Mouse (Mus musculus) embryonic facial prominence, embryonic 11.5 days (tissue): ENCODE results near the gene Macf1. TPM values are rescaled to one million over a fixed set of nuclear protein-coding genes. Genes with fewer than 3 reads are reported as not detected.
A peak's percentile ranks its signal among the peaks of the same experiment; 100 is the strongest.

Source experiments
- ATAC-seq: fragments of 200-750 bp; cut with Nextera tagmentation; replicated peaks from 2 replicates; pipeline ENCODE4 v1.8.0; 2017; ENCODE audit warnings: low read depth; ENCODE audit not compliant: insufficient number of reproducible peaks, low FRiP score, low TSS enrichment
- DNase-seq: peaks from one replicate; pipeline ENCODE4 v3.0.0-alpha.2; 2015; ENCODE audit warnings: low spot score
- H3K27ac ChIP-seq: fragments of 300-500 bp; sonication (generic); replicated peaks from 2 replicates; pipeline ENCODE4 v1.5.1; 2014; ENCODE audit warnings: mild to moderate bottlenecking, low read depth, low read length, control low read depth
- H3K27me3 ChIP-seq: fragments of 300-500 bp; sonication (generic); 2 replicates; pipeline ENCODE4 v1.6.1; 2014; ENCODE audit warnings: mild to moderate bottlenecking, low read length, moderate library complexity, mixed read lengths; ENCODE audit not compliant: control insufficient read depth, insufficient read depth
- H3K36me3 ChIP-seq: fragments of 300-500 bp; sonication (generic); replicated peaks from 2 replicates; pipeline ENCODE4 v1.6.1; 2014; ENCODE audit warnings: low read depth, mild to moderate bottlenecking, low read length, moderate library complexity, mixed read lengths; ENCODE audit not compliant: control insufficient read depth, insufficient read depth
- H3K4me1 ChIP-seq: fragments of 300-500 bp; sonication (generic); 2 replicates; pipeline ENCODE4 v1.6.1; 2014; ENCODE audit warnings: low read length, mixed read lengths; ENCODE audit not compliant: control insufficient read depth, insufficient read depth
- H3K4me2 ChIP-seq: fragments of 300-500 bp; sonication (generic); 2 replicates; pipeline ENCODE4 v1.6.1; 2014; ENCODE audit warnings: low read depth, mild to moderate bottlenecking, control low read depth, low read length, moderate library complexity
- H3K4me3 ChIP-seq: fragments of 300-500 bp; sonication (generic); 2 replicates; pipeline ENCODE4 v1.5.1; 2014; ENCODE audit warnings: low read depth, low read length, control low read depth
- H3K9ac ChIP-seq: fragments of 300-500 bp; sonication (generic); replicated peaks from 2 replicates; pipeline ENCODE4 v1.6.1; 2014; ENCODE audit warnings: mild to moderate bottlenecking, control low read depth, low read length
- H3K9me3 ChIP-seq: fragments of 300-500 bp; sonication (generic); replicated peaks from 2 replicates; pipeline ENCODE4 v1.6.1; 2016; ENCODE audit warnings: mild to moderate bottlenecking, low read length, inconsistent platforms, mixed read lengths; ENCODE audit not compliant: control insufficient read depth
- WGBS: fragments of 180-500 bp; shearing (Covaris S2); extraction: QIAGEN DNeasy Blood & Tissue Kit; methylation state at CpG from one replicate; pipeline ENCODE4 v1.1.7; 2014; 5-methylcytosine and 5-hydroxymethylcytosine counted together
- polyA plus RNA-seq: library from polyadenylated mRNA; unstranded; fragments of >200 nt; fragmentation: Nextera tagmentation; extraction: Ambion mirVana; gene quantifications from 2 replicates; pipeline ENCODE4 v1.2.1, GENCODE M21; 2014

Macf1 gene
- polyA plus RNA-seq, 1 experiment from 2014 or later: 70.2 TPM

DNA sequence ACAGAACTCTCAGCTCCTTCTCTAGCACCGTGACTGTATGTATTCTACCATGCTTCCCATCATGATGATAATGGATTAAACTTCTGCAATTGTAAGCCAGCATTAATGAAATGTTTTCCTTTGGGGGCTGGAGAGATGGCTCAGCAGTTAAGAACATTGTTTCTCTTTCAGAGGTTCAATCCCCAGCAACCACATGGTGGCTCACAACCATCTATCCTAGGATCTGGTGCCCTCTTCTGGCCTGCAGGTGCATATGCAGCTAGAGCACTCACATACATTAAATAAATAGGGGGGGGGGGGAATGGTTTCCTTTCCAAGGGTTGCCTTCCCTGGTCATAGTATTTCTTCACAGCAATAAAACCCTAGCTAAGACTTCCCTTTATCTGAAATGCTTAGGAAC, 292.0 kb downstream of the Macf1 start:
- no peak for ATAC-seq
- no peak overlapping the region for H3K9ac ChIP-seq
- H3K9me3 ChIP-seq: no peaks in the 10 kb centered on the region
- H3K27ac ChIP-seq: no peak overlapping the region
- H3K4me2 ChIP-seq: no peak overlapping the region
- DNase-seq: peak; percentile 49
- H3K27me3 ChIP-seq: no peaks in the 10 kb centered on the region
- no peak overlapping the region for H3K4me3 ChIP-seq
- WGBS: 100% methylated on average over 1 of the region's 1 CpGs
- peaks cover 15% of the 10 kb centered on the region for H3K36me3 ChIP-seq
- H3K4me1 ChIP-seq: no peaks in the 10 kb centered on the region

DNA sequence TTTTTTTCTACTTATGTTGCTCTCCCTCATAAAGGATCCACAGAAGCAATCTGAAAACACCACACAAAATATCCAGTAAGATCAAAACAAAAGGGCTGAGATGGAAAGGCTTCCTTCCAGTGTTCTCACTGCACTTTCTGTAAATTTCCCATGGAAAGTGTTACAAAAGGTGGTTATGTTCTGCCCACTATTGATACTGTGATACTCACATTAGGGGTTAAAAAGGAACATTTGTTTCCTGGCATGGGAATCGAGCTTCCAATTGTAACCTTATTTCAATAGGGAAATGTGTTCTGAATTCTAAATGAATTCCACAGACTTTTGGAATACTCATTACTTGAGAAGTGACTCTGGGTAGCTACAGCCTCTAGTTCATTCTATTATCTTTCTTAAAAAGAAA, 299.1 kb downstream of the Macf1 start:
- H3K27ac ChIP-seq: no peak overlapping the region
- no peak for DNase-seq
- peaks cover 26% of the 10 kb centered on the region for H3K36me3 ChIP-seq

DNA sequence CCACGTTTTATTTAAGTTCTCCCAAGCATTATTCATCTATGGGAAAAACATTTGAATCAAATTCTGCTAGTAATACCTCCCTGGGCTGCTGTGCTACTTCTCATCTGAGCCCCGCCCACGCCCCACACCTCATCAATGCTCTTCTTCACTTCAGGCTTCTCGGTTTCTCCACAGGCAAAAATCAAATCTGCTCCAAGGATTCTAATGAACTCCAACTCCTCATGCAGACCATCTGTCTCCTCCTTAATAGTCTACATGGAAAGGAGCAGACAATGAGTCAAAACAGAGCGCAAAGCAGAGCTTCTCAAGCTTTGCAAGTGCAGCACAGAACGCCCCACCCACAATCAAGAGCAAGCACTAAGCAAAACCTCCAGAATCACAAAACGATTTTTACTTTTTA, 301.0 kb downstream of the Macf1 start:
- Histone ChIP-seq H3K27me3 (no peaks in the 10 kb centered on the region), H3K9ac (no peak overlapping the region), H3K27ac (no peak overlapping the region), H3K9me3 (no peaks in the 10 kb centered on the region), H3K4me3 (no peak overlapping the region), H3K36me3 (peaks cover 23% of the 10 kb centered on the region), H3K4me1 (no peaks in the 10 kb centered on the region), H3K4me2 (no peak overlapping the region)
- ATAC-seq (no peak), DNase-seq (no peak)
- WGBS: 95% methylated on average over 7 of the region's 7 CpGs

More for the DNA sequence above, 299.1 kb downstream of the Macf1 start:
- Histone ChIP-seq H3K9me3 (no peaks in the 10 kb centered on the region), H3K4me2 (no peak overlapping the region), H3K4me3 (no peak overlapping the region), H3K9ac (no peak overlapping the region), H3K27me3 (no peaks in the 10 kb centered on the region), H3K4me1 (no peaks in the 10 kb centered on the region)
- 70% methylated on average over 1 of the region's 1 CpGs for WGBS
- no peak for ATAC-seq

DNA sequence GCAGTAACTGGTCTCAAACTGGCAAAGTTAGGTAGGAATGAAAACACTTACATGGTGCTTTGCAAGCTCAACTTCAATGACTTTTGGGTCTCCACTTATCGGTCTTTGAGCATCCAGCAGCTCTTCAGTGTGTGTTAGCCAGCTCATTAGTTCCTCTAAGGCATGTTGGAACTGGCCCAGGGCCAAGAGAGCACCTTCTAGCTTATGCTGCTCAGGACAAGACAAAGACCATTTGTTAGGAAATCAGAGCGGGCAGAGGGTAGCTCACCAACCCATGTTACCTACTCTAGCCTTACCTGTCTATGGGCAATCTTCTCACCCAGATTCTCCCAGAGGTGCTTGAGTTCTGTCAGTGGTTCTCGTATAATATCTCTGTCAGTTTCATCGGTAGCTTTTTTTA, 302.1 kb downstream of the Macf1 start:
- Histone ChIP-seq H3K4me3 (no peak overlapping the region), H3K27me3 (no peaks in the 10 kb centered on the region), H3K9me3 (no peaks in the 10 kb centered on the region), H3K9ac (no peak overlapping the region), H3K4me2 (no peak overlapping the region), H3K4me1 (no peaks in the 10 kb centered on the region), H3K36me3 (peaks cover 23% of the 10 kb centered on the region), H3K27ac (no peak overlapping the region)
- ATAC-seq: no peak
- 94% methylated on average over 4 of the region's 4 CpGs for WGBS
- DNase-seq: no peak

DNA sequence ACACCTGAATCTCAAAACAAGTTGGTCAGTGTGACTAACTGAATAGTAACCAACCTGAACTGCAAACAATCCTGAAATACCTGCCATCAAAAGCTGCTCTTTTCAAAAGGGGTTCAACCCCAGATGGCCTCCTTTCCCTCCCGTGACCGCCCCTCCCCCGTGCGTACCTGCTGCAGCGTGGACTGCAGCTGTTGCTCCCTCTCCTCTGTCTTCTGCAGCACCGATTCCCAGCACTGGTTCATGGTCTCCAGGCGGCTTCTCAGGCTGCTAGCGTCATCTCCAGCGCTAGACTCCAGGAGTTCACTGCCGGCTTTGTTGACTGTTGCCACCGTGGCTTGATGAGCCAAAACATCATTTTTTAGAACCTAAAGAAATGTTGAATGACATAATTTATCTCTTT, 302.6 kb downstream of the Macf1 start:
- no peak for ATAC-seq
- no peaks in the 10 kb centered on the region for H3K4me1 ChIP-seq
- no peak overlapping the region for H3K9ac ChIP-seq
- no peak for DNase-seq
- 93% methylated on average over 11 of the region's 11 CpGs for WGBS
- H3K27ac ChIP-seq: no peak overlapping the region
- H3K4me3 ChIP-seq: no peak overlapping the region
- H3K27me3 ChIP-seq: no peaks in the 10 kb centered on the region
- H3K36me3 ChIP-seq: peaks cover 23% of the 10 kb centered on the region
- H3K4me2 ChIP-seq: no peak overlapping the region
- H3K9me3 ChIP-seq: no peaks in the 10 kb centered on the region

DNA sequence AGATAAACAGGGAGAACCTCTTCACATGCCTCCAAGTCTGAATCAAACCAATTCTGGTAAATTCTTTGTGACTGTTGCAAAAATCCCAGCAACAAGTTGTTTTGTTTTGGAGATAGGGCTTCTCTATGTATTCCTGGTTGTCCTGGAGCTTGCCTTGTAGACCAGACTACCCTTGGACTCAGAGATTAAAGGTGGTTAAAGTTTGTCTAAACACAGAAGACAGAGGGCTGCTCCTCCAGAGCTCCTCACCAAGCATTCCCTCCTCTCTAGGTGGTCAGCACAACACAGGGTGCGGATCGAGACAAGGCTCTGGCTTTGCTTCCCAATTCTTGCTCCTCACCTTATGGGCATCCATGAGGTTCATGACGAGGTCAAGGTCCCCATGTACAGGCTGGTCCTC, 308.1 kb downstream of the Macf1 start:
- no peak overlapping the region for H3K4me3 ChIP-seq
- no peaks in the 10 kb centered on the region for H3K27me3 ChIP-seq
- H3K4me1 ChIP-seq: no peaks in the 10 kb centered on the region
- 90% methylated on average over 3 of the region's 3 CpGs for WGBS
- H3K9ac ChIP-seq: no peak overlapping the region
- H3K9me3 ChIP-seq: no peaks in the 10 kb centered on the region
- H3K27ac ChIP-seq: no peak overlapping the region
- H3K4me2 ChIP-seq: no peak overlapping the region
- DNase-seq (no peak), ATAC-seq (no peak)
- peaks cover 28% of the 10 kb centered on the region for H3K36me3 ChIP-seq

DNA sequence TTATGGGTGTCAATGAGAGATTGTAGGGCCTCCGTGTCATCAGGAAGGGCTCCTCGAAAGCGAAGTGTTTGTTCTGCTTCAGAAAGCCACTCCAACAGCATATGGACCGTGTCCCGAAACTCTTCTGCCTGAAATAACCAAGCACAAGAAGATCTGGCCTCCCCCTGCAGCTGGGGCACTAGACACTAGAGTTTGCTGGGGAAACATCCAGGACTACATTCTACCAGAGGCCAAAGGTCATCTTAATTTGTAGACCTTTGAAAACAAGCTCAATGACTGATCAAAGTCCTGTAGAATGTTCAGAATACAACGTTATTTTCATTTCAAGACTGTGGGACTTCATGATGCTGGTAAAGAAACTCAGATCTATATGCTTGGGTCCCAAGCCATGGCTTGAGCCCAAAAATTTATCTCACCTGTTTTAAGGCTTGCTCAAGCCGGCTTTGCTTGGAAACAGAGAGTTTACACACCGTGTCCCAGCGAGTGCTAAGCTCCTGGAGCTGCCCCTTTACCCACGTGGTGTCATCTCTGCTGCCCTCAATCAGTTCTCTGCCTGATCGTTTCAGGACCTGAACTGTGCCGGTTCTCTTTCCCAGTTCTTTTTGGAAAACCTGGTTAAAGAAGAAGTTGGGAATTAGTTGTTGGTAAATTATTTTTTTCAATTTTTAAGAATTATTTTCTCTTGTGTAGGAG, 309.7 kb downstream of the Macf1 start:
- no peak for DNase-seq
- WGBS: 94% methylated on average over 12 of the region's 12 CpGs
- H3K36me3 ChIP-seq: peaks cover 33% of the 10 kb centered on the region
- H3K4me2 ChIP-seq: no peak overlapping the region
- no peaks in the 10 kb centered on the region for H3K4me1 ChIP-seq
- H3K27ac ChIP-seq: no peak overlapping the region
- no peak for ATAC-seq
- no peaks in the 10 kb centered on the region for H3K27me3 ChIP-seq
- H3K4me3 ChIP-seq: no peak overlapping the region
- H3K9ac ChIP-seq: no peak overlapping the region
- no peaks in the 10 kb centered on the region for H3K9me3 ChIP-seq

DNA sequence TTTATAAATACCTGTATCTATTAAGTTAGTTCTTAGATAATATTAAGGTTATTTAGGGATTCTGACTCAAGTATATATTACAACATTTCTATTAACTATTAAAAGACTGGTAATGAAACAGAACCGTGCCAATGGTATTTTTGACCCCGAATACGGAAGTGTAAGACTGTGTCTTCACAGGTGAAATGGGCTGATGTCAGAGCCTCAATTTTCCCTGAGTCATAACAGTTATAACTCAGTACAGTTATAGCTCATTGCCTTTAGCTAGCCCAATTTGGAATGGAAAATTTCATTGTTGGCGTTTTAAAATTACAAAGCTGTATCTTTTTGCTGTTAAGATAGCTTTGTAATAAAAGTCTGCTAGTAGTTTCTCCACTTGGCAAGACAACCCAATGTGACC, 320.6 kb downstream of the Macf1 start:
- H3K27me3 ChIP-seq: no peaks in the 10 kb centered on the region
- H3K4me2 ChIP-seq: no peak overlapping the region
- no peak overlapping the region for H3K9ac ChIP-seq
- H3K27ac ChIP-seq: no peak overlapping the region
- no peak for ATAC-seq
- no peak for DNase-seq
- H3K4me3 ChIP-seq: no peak overlapping the region
- WGBS: 91% methylated on average over 4 of the region's 4 CpGs
- H3K36me3 ChIP-seq: peaks cover 30% of the 10 kb centered on the region
- no peaks in the 10 kb centered on the region for H3K9me3 ChIP-seq
- no peaks in the 10 kb centered on the region for H3K4me1 ChIP-seq
